Mouse (Mus musculus) midbrain, embryonic 12.5 days (tissue): ENCODE measurements at regions not wholly inside any gene's neighbourhood (a gene's known extent, or its start where the extent isn't known, plus 50 kb on each side); places are given as distances from the start of the nearest gene placed in this dataset.
A peak's percentile ranks its signal among the peaks of the same experiment; 100 is the strongest.

Experiments
- ATAC-seq: fragments of 200-750 bp; cut with Nextera tagmentation; 2 replicates; pipeline ENCODE4 v1.8.0; 2017; ENCODE audit warnings: low read depth, moderate TSS enrichment, moderate library complexity; ENCODE audit not compliant: low FRiP score
- H3K27ac ChIP-seq: fragments of 300-500 bp; sonication (generic); replicated peaks from 2 replicates; pipeline ENCODE4 v1.5.1; 2016; ENCODE audit warnings: mild to moderate bottlenecking
- H3K27me3 ChIP-seq: fragments of 300-500 bp; sonication (generic); 2 replicates; pipeline ENCODE4 v1.6.1; 2016; ENCODE audit warnings: mild to moderate bottlenecking
- H3K36me3 ChIP-seq: fragments of 300-500 bp; sonication (generic); 2 replicates; pipeline ENCODE4 v1.6.1; 2016
- H3K4me1 ChIP-seq: fragments of 300-500 bp; sonication (generic); 2 replicates; pipeline ENCODE4 v1.6.1; 2016
- H3K4me2 ChIP-seq: fragments of 300-500 bp; sonication (generic); replicated peaks from 2 replicates; pipeline ENCODE4 v1.6.1; 2016; ENCODE audit warnings: mild to moderate bottlenecking, moderate library complexity
- H3K4me3 ChIP-seq: fragments of 300-500 bp; sonication (generic); 2 replicates; pipeline ENCODE4 v1.5.1; 2016; ENCODE audit warnings: mild to moderate bottlenecking
- H3K9ac ChIP-seq: fragments of 300-500 bp; sonication (generic); replicated peaks from 2 replicates; pipeline ENCODE4 v1.6.1; 2016; ENCODE audit warnings: mild to moderate bottlenecking, moderate library complexity
- H3K9me3 ChIP-seq: fragments of 300-500 bp; sonication (generic); 2 replicates; pipeline ENCODE4 v1.6.1; 2016; ENCODE audit warnings: mild to moderate bottlenecking
- WGBS: fragments of 180-500 bp; shearing (Covaris S2); methylation state at CpG from one replicate; pipeline ENCODE4 v1.1.7; 2016; 5-methylcytosine and 5-hydroxymethylcytosine counted together

DNA sequence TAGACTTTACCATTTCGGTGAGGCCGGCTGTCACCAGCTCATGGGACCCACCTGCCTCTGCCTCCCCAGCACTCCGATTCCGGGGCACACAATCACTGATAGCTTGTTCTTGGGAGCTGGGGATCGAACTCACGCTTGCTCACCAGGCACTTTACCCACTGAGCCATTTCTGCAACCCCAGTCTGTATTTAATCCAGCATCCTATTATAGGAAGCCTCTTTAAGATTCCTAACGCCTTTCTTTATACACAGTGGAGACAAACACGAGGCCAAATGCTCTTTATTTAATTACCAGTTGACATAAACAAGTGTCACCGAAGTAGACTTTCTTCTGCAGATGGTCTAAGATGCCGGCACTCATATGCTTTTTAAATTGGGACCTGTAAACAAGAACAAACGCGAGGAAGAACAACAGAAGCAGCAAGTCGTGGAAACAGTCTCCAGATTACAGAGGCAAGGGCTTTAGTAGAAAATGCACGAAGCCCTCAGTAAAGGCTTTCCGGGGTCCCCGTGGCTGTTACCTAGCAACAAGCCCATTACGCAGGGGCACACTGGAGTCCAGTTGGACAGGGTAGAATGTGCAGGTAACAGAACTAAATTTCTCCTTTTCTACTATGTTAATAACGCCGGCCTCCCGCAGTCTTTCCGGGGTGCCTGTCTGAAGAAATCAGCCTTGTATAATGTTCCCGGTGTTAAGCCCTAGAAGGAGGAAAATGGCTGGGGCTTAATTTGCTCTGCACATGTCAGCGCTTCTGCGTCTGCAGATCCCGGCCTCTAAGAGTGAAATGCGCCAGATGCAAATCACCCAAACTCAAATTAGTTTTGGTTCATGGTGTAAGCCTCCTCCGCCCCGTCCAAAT is 132.5 kb downstream of the Lrrc30 start:
- Histone ChIP-seq H3K36me3 (no peaks in the 10 kb centered on the region), H3K27ac (peak overlapping the region; percentile 64), H3K4me1 (peaks cover 12% of the 10 kb centered on the region), H3K9me3 (no peaks in the 10 kb centered on the region), H3K4me3 (peak overlapping the region; percentile 23), H3K27me3 (no peaks in the 10 kb centered on the region), H3K4me2 (peak overlapping the region; percentile 49), H3K9ac (peak overlapping the region; percentile 24; the same call in 1 of the 2 replicates)
- peak; percentile 77 for ATAC-seq
- whole genome bisulfite sequencing = 34% methylated on average over 28 of the region's 28 CpGs

DNA sequence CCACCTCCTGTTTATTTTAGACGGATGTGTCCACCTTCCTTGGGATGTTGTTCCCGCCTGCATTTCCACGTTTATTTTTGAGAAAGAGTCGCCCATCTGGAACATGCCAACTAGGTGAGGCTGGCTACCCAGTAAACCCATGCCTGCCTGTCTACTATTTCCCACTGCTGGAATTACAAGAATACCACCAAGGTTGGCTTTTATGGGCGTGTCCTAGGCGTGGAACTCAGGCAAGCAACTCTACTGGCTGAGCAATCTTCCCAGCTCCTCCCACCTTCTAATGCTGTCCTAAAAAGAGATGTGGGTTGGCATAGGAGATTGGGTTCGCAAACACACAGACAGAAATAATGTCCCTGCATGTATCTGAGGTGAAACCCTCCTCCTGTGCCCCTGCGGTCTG is 135.1 kb downstream of the Lrrc30 start:
- Histone ChIP-seq H3K4me2 (no peak overlapping the region), H3K27me3 (no peaks in the 10 kb centered on the region), H3K27ac (no peak overlapping the region), H3K36me3 (no peaks in the 10 kb centered on the region), H3K9ac (no peak overlapping the region), H3K9me3 (no peaks in the 10 kb centered on the region), H3K4me1 (peaks cover 12% of the 10 kb centered on the region), H3K4me3 (no peak overlapping the region)
- 95% methylated on average over 8 of the region's 8 CpGs for WGBS
- no peak for ATAC-seq

GRCm38 (mm10) chr17:67480463-67480862 is 126.2 kb upstream of the Ptprm start:
- Histone ChIP-seq H3K27ac (no peak overlapping the region), H3K9me3 (0 out of 2 replicates have a peak, but pooled peaks cover 3% of the 10 kb centered on the region), H3K4me3 (no peak overlapping the region), H3K4me2 (no peak overlapping the region), H3K27me3 (no peaks in the 10 kb centered on the region), H3K36me3 (no peaks in the 10 kb centered on the region), H3K4me1 (no peaks in the 10 kb centered on the region), H3K9ac (no peak overlapping the region)
- no peak for ATAC-seq
- 68% methylated on average over 5 of the region's 5 CpGs for WGBS

DNA sequence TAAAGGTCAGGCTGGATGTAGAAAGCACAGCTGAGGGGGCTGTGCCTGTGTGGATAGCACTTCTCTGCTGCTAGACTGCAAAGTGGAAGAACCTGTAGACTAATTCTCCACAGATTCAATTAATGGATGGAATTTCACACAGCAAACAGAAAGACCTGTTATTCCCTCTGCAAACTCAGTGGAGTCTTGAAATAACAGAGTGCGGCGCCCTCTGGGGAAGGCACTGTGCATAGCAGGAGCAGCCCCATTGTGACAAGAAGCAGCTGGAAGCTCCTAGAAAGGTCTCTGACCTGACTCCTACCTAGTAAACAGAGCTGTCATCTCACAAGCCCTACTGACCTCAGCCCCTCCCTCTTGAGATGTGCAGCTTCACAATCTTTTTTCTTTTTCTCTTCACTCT is 118.9 kb upstream of the Ptprm start:
- WGBS = 31% methylated on average over 2 of the region's 2 CpGs
- no peak for ATAC-seq
- H3K27ac ChIP-seq = no peak overlapping the region

DNA sequence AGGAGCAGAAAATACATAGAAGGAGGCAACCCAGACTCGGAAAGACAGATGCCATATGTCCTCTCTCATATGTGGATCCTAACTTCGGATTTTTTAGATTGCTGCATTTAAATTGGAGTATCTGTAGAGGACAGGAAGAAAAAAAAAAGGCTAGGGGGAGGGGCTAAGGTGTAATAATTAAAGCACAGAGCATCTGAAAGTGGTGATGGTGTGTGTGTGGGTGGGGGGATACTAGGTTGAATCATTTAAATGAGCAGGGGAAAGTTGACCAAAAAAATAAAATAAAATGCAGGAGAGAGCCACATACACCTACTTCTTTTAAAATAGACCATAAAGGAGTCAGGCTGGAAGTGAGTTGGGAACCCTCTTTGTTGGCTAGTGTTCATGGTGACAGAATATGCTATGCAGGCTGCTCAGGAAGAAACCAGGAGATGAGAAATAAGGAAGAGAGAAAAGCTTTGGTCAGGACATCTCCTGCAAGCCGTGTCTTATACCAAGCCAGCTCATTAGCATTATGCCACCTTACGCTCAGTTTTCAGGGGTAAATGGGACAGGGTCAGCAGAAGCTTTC is 104.7 kb upstream of the Ptprm start:
- no peak overlapping the region for H3K27ac ChIP-seq
- H3K4me1 ChIP-seq = no peaks in the 10 kb centered on the region
- no peaks in the 10 kb centered on the region for H3K27me3 ChIP-seq
- H3K9me3 ChIP-seq = no peaks in the 10 kb centered on the region
- WGBS = 86% methylated on average over 4 of the region's 4 CpGs
- no peak overlapping the region for H3K9ac ChIP-seq
- no peak overlapping the region for H3K4me2 ChIP-seq
- no peak for ATAC-seq
- no peaks in the 10 kb centered on the region for H3K36me3 ChIP-seq
- no peak overlapping the region for H3K4me3 ChIP-seq

More for the DNA sequence above, 118.9 kb upstream of the Ptprm start:
- H3K4me2 ChIP-seq = no peak overlapping the region
- no peaks in the 10 kb centered on the region for H3K4me1 ChIP-seq
- no peaks in the 10 kb centered on the region for H3K36me3 ChIP-seq
- H3K4me3 ChIP-seq = no peak overlapping the region
- H3K9me3 ChIP-seq = no peaks in the 10 kb centered on the region
- H3K27me3 ChIP-seq = no peaks in the 10 kb centered on the region
- H3K9ac ChIP-seq = no peak overlapping the region

GRCm38 (mm10) chr17:67451966-67452365 is 97.7 kb upstream of the Ptprm start:
- Histone ChIP-seq H3K9me3 (no peaks in the 10 kb centered on the region), H3K4me1 (no peaks in the 10 kb centered on the region), H3K36me3 (no peaks in the 10 kb centered on the region), H3K9ac (no peak overlapping the region), H3K4me2 (no peak overlapping the region), H3K27me3 (no peaks in the 10 kb centered on the region), H3K27ac (no peak overlapping the region), H3K4me3 (no peak overlapping the region)
- ATAC-seq = no peak
- 76% methylated on average over 13 of the region's 13 CpGs for WGBS

GRCm38 (mm10) chr17:67451081-67451480 is 96.8 kb upstream of the Ptprm start:
- H3K9ac ChIP-seq = no peak overlapping the region
- H3K36me3 ChIP-seq = no peaks in the 10 kb centered on the region
- 79% methylated on average over 2 of the region's 2 CpGs for WGBS
- no peak overlapping the region for H3K4me3 ChIP-seq
- no peaks in the 10 kb centered on the region for H3K9me3 ChIP-seq
- H3K27me3 ChIP-seq = no peaks in the 10 kb centered on the region
- H3K4me1 ChIP-seq = no peaks in the 10 kb centered on the region
- no peak overlapping the region for H3K27ac ChIP-seq
- ATAC-seq = no peak
- H3K4me2 ChIP-seq = no peak overlapping the region

DNA sequence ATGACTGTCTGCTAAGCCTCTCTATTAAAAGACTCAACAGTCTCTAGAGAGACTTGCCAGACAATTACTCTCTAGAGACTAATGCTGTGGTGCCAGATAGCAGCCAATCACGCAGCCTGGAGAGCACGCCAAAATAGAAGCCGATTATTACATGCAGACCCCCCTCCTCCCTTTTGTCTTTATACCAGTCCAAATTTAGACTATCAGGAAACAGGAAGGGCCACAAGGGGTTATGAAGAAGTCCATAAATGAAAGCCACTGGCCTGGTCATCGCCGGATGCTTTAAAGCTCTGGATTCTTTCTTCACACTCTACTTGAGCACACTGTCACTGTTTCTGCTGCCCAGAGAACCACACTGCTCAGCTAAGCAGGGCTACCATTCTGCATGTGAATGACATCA is 95.8 kb upstream of the Ptprm start:
- Histone ChIP-seq H3K9ac (no peak overlapping the region), H3K4me3 (no peak overlapping the region), H3K27ac (no peak overlapping the region), H3K27me3 (no peaks in the 10 kb centered on the region), H3K36me3 (no peaks in the 10 kb centered on the region), H3K4me1 (no peaks in the 10 kb centered on the region), H3K4me2 (no peak overlapping the region), H3K9me3 (no peaks in the 10 kb centered on the region)
- ATAC-seq = no peak
- 94% methylated on average over 5 of the region's 5 CpGs for WGBS

DNA sequence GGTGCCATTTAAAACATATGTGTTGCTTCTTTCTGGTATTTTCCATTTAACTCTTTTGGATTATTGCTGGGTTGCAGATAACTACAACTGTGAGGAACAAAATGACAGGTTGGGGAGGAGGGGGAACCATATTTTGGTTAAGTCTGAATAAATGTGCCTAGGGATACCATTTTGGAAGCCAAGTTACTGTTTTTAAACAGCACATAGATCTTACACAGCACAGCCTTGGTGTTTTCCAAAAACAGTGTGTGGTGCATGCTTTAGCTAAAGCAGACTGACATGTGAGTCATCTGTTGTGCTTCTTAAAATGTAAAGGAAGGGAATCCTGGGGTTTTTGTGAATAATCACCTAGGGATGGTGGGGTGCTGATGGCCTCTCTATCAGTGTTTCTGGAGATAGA is 91.7 kb upstream of the Ptprm start:
- Histone ChIP-seq H3K27ac (no peak overlapping the region), H3K9me3 (peaks cover 9% of the 10 kb centered on the region; the same call in 1 of the 2 replicates), H3K4me2 (no peak overlapping the region), H3K9ac (no peak overlapping the region), H3K4me3 (no peak overlapping the region), H3K27me3 (no peaks in the 10 kb centered on the region), H3K36me3 (no peaks in the 10 kb centered on the region), H3K4me1 (no peaks in the 10 kb centered on the region)
- ATAC-seq = no peak

DNA sequence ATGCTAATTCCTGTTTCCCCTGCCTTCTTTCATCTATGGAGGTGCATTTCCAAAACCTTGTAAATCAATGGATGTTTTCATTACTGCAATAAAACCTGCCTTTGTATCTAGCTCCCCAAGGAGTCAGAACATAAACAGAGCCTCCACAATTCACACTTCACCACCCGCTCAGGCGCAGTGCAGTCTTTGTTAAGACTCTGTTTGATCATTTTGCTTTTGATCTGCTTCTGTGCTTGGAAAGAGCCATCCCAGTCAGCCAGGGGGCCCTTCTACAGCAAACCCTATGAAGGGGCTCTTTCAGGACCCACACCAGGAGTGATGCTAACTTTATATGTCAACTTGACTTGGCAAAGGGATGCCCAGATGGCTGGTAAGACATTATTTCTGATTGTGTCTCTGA is 86.7 kb upstream of the Ptprm start:
- H3K9me3 ChIP-seq = peaks cover 9% of the 10 kb centered on the region; the same call in 1 of the 2 replicates
- no peaks in the 10 kb centered on the region for H3K36me3 ChIP-seq
- H3K27me3 ChIP-seq = no peaks in the 10 kb centered on the region
- no peak overlapping the region for H3K4me2 ChIP-seq
- WGBS = 70% methylated on average over 2 of the region's 2 CpGs
- no peaks in the 10 kb centered on the region for H3K4me1 ChIP-seq
- H3K9ac ChIP-seq = no peak overlapping the region
- H3K27ac ChIP-seq = no peak overlapping the region
- no peak overlapping the region for H3K4me3 ChIP-seq
- no peak for ATAC-seq

DNA sequence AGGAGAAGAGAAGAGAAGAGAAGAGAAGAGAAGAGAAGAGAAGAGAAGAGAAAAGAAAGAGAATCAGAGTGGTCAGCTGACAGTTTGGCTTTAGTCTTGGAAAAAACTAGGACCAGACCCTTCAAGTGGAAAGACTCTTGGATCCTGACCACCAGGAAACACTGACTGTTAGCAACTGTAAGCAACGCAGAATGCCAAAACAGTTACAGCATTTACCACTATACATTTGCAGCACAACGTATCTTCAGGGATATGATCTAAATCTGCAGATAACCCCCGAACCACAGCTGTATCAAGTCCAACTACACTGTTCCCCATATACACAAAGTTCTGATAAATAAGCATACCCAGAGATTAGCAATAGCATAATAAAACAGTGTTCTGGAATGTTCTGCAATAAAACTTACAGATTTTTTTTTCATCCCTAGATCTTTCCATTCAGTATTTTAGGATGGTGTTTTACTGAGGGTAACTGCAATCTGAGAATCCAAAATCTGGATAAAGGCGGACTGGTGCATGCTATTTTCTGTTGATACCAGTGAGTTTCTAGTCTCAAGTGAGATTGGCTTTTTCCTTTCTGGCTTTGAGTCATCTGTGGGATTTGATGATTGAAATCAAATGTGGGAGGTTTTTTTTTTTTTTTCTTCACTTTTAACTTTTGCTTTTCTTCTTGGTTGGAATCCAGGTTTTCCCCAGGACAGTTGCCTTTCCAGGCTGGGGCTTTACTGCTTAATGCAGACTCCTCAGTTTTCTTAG is 65.9 kb upstream of the Ptprm start:
- WGBS = 83% methylated on average over 4 of the region's 4 CpGs
- Histone ChIP-seq H3K4me2 (no peak overlapping the region), H3K9me3 (no peaks in the 10 kb centered on the region), H3K27me3 (no peaks in the 10 kb centered on the region), H3K9ac (no peak overlapping the region), H3K4me3 (no peak overlapping the region), H3K4me1 (no peaks in the 10 kb centered on the region), H3K36me3 (no peaks in the 10 kb centered on the region), H3K27ac (no peak overlapping the region)
- ATAC-seq = no peak

GRCm38 (mm10) chr17:67412546-67413250 is 58.4 kb upstream of the Ptprm start:
- Histone ChIP-seq H3K9ac (no peak overlapping the region), H3K4me1 (no peaks in the 10 kb centered on the region), H3K27me3 (no peaks in the 10 kb centered on the region), H3K36me3 (no peaks in the 10 kb centered on the region), H3K9me3 (no peaks in the 10 kb centered on the region), H3K4me2 (no peak overlapping the region), H3K27ac (no peak overlapping the region), H3K4me3 (no peak overlapping the region)
- no peak for ATAC-seq
- 90% methylated on average over 8 of the region's 8 CpGs for WGBS
